Mouse (Mus musculus): ENCODE data around the gene C2cd5. TPM values are rescaled to one million over a fixed set of nuclear protein-coding genes. Genes with fewer than 3 reads are reported as not detected.

C2cd5 gene
- total RNA-seq, 1 experiment: 26.5 TPM

- H3K4me3 ChIP-seq (ENCODE audit: insufficient read depth in 1 of 2, low read depth in 1 of 2, low read length in 2 of 2, poor library complexity in 1 of 2, severe bottlenecking in 1 of 2): no peak overlapping the region
- H3K9ac ChIP-seq (ENCODE audit: insufficient read depth, low read depth, low read length, poor library complexity, severe bottlenecking): no peak overlapping the region
- in situ Hi-C loops (cut with MboI; ENCODE audit: low sequenced_read_pairs in 2 of 2, unreplicated experiment in 2 of 2): no loop called here
- no peak for DNase-seq (ENCODE audit: low read depth, low spot score)
- no peaks in the 10 kb centered on the region for H3K9me3 ChIP-seq (ENCODE audit: control insufficient read depth, insufficient read depth, low read depth, low read length)
- H3K27ac ChIP-seq (ENCODE audit: insufficient read depth, low read depth, low read length, poor library complexity, severe bottlenecking): no peak overlapping the region; the same call in 1 of the 2 replicates
- H3K36me3 ChIP-seq (ENCODE audit: control insufficient read depth, insufficient read depth, low read length, poor library complexity, severe bottlenecking): peaks cover 4% of the 10 kb centered on the region; the same call in 1 of the 2 replicates
- TF ChIP-seq ZNF384 (IDR thresholded peaks at IDR 0.05; ENCODE audit: low read depth, low read length) (no peak), CHD2 (IDR thresholded peaks at IDR 0.05; ENCODE audit: low read depth, low read length) (no peak), ZC3H11A (IDR thresholded peaks at IDR 0.05; ENCODE audit: borderline replicate concordance, low read depth, low read length) (no peak), HCFC1 (IDR thresholded peaks at IDR 0.05; ENCODE audit: borderline replicate concordance, insufficient read depth, low read length) (no peak), MAFK (IDR thresholded peaks at IDR 0.05; ENCODE audit: insufficient read depth, low read depth, low read length) (no peak)
- H3K4me1 ChIP-seq (ENCODE audit: control insufficient read depth in 2 of 2, insufficient read depth in 2 of 2, low read length in 2 of 2, poor library complexity in 1 of 2): peaks cover 18 to 37% of the 10 kb centered on the region in 2 experiments
Observed at GRCm38 (mm10) chr6:143144556-143144955, 44.6 kb upstream of the C2cd5 start.

GRCm38 (mm10) chr6:143143775-143144273, 43.9 kb upstream of the C2cd5 start:
- Histone ChIP-seq H3K4me3 (ENCODE audit: insufficient read depth in 1 of 2, low read depth in 1 of 2, low read length in 2 of 2, poor library complexity in 1 of 2, severe bottlenecking in 1 of 2) (peak overlapping the region; percentile 3 to 26; a peak in 3 of 4 replicates), H3K4me1 (ENCODE audit: control insufficient read depth in 2 of 2, insufficient read depth in 2 of 2, low read length in 2 of 2, poor library complexity in 1 of 2) (peaks cover 13 to 39% of the 10 kb centered on the region in 2 experiments), H3K27ac (ENCODE audit: insufficient read depth, low read depth, low read length, poor library complexity, severe bottlenecking) (peak overlapping the region; percentile 96), H3K9ac (ENCODE audit: insufficient read depth, low read depth, low read length, poor library complexity, severe bottlenecking) (peak overlapping the region; percentile 48), H3K9me3 (ENCODE audit: control insufficient read depth, insufficient read depth, low read depth, low read length) (no peaks in the 10 kb centered on the region), H3K36me3 (ENCODE audit: control insufficient read depth, insufficient read depth, low read length, poor library complexity, severe bottlenecking) (peaks cover 4% of the 10 kb centered on the region; the same call in 1 of the 2 replicates)
- in situ Hi-C loops (cut with MboI; ENCODE audit: low sequenced_read_pairs in 2 of 2, unreplicated experiment in 2 of 2): no loop called here
- TF ChIP-seq ZC3H11A (IDR thresholded peaks at IDR 0.05; ENCODE audit: borderline replicate concordance, low read depth, low read length) (no peak), HCFC1 (IDR thresholded peaks at IDR 0.05; ENCODE audit: borderline replicate concordance, insufficient read depth, low read length) (no peak), ZNF384 (IDR thresholded peaks at IDR 0.05; ENCODE audit: low read depth, low read length) (no peak), CHD2 (IDR thresholded peaks at IDR 0.05; ENCODE audit: low read depth, low read length) (no peak), MAFK (IDR thresholded peaks at IDR 0.05; ENCODE audit: insufficient read depth, low read depth, low read length) (no peak)
- no peak for DNase-seq (ENCODE audit: low read depth, low spot score)

- in situ Hi-C loops (cut with MboI; ENCODE audit: low sequenced_read_pairs in 2 of 2, unreplicated experiment in 2 of 2): no loop called here
- Histone ChIP-seq H3K9me3 (ENCODE audit: control insufficient read depth, insufficient read depth, low read depth, low read length) (no peaks in the 10 kb centered on the region), H3K36me3 (ENCODE audit: control insufficient read depth, insufficient read depth, low read length, poor library complexity, severe bottlenecking) (peaks cover 4% of the 10 kb centered on the region; the same call in 1 of the 2 replicates), H3K27ac (ENCODE audit: insufficient read depth, low read depth, low read length, poor library complexity, severe bottlenecking) (peak overlapping the region; percentile 96; the same call in 1 of the 2 replicates), H3K9ac (ENCODE audit: insufficient read depth, low read depth, low read length, poor library complexity, severe bottlenecking) (peak overlapping the region; percentile 48; the same call in 1 of the 2 replicates), H3K4me1 (ENCODE audit: control insufficient read depth in 2 of 2, insufficient read depth in 2 of 2, low read length in 2 of 2, poor library complexity in 1 of 2) (peaks cover 13 to 38% of the 10 kb centered on the region in 2 experiments), H3K4me3 (ENCODE audit: insufficient read depth in 1 of 2, low read depth in 1 of 2, low read length in 2 of 2, poor library complexity in 1 of 2, severe bottlenecking in 1 of 2) (peak overlapping the region in 1 of 2 experiments; percentile 26; a peak in 2 of 4 replicates)
- TF ChIP-seq ZC3H11A (IDR thresholded peaks at IDR 0.05; ENCODE audit: borderline replicate concordance, low read depth, low read length) (no peak), MAFK (IDR thresholded peaks at IDR 0.05; ENCODE audit: insufficient read depth, low read depth, low read length) (no peak), ZNF384 (IDR thresholded peaks at IDR 0.05; ENCODE audit: low read depth, low read length) (no peak), HCFC1 (IDR thresholded peaks at IDR 0.05; ENCODE audit: borderline replicate concordance, insufficient read depth, low read length) (no peak), CHD2 (IDR thresholded peaks at IDR 0.05; ENCODE audit: low read depth, low read length) (no peak)
- DNase-seq (ENCODE audit: low read depth, low spot score): no peak
Observed at GRCm38 (mm10) chr6:143143321-143143720, 43.4 kb upstream of the C2cd5 start.

GRCm38 (mm10) chr6:143142861-143143260, 42.9 kb upstream of the C2cd5 start:
- in situ Hi-C loops (cut with MboI; ENCODE audit: low sequenced_read_pairs in 2 of 2, unreplicated experiment in 2 of 2): no loop called here
- DNase-seq (ENCODE audit: low read depth, low spot score): no peak
- Histone ChIP-seq H3K4me3 (ENCODE audit: insufficient read depth in 1 of 2, low read depth in 1 of 2, low read length in 2 of 2, poor library complexity in 1 of 2, severe bottlenecking in 1 of 2) (no peak overlapping the region), H3K9ac (ENCODE audit: insufficient read depth, low read depth, low read length, poor library complexity, severe bottlenecking) (no peak overlapping the region), H3K9me3 (ENCODE audit: control insufficient read depth, insufficient read depth, low read depth, low read length) (no peaks in the 10 kb centered on the region), H3K36me3 (ENCODE audit: control insufficient read depth, insufficient read depth, low read length, poor library complexity, severe bottlenecking) (peaks cover 4% of the 10 kb centered on the region; the same call in 1 of the 2 replicates), H3K27ac (ENCODE audit: insufficient read depth, low read depth, low read length, poor library complexity, severe bottlenecking) (peak overlapping the region; percentile 96), H3K4me1 (ENCODE audit: control insufficient read depth in 2 of 2, insufficient read depth in 2 of 2, low read length in 2 of 2, poor library complexity in 1 of 2) (peaks cover 13 to 37% of the 10 kb centered on the region in 2 experiments)
- no peak for TF ChIP-seq ZC3H11A (IDR thresholded peaks at IDR 0.05; ENCODE audit: borderline replicate concordance, low read depth, low read length)
- TF ChIP-seq ZNF384 (IDR thresholded peaks at IDR 0.05; ENCODE audit: low read depth, low read length): no peak
- no peak for TF ChIP-seq CHD2 (IDR thresholded peaks at IDR 0.05; ENCODE audit: low read depth, low read length)
- no peak for TF ChIP-seq MAFK (IDR thresholded peaks at IDR 0.05; ENCODE audit: insufficient read depth, low read depth, low read length)
- no peak for TF ChIP-seq HCFC1 (IDR thresholded peaks at IDR 0.05; ENCODE audit: borderline replicate concordance, insufficient read depth, low read length)

Data from ES-E14 (cell line).